Mouse (Mus musculus) NIH3T3 (cell line): ENCODE measurements at regions not wholly inside any gene's neighbourhood (a gene's known extent, or its start where the extent isn't known, plus 50 kb on each side); places are given as distances from the start of the nearest gene placed in this dataset.

Source experiments
- DNase-seq: peaks from one replicate; pipeline ENCODE4 v3.0.0-alpha.2; 2012; ENCODE audit warnings: low read depth

DNA sequence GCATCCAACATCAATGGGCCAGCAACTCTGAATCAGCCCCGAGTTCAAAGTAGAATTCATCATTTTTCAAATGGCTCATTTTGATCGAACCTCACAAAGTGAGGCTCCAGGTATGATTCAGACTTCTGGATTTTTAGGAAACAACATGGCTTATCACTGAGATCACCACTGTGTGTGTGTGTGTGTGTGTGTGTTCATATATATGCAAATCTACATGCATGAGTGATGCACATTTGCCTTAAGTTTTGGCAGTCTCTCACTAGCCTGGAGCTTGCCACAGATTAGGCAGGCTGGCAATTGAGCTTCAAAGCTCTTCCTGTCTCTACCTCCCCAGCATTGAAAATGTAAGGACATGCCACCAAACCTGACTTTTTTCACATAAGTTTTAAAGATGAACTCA is 195.1 kb upstream of the Mindy3 start:
- no peak for DNase-seq

DNA sequence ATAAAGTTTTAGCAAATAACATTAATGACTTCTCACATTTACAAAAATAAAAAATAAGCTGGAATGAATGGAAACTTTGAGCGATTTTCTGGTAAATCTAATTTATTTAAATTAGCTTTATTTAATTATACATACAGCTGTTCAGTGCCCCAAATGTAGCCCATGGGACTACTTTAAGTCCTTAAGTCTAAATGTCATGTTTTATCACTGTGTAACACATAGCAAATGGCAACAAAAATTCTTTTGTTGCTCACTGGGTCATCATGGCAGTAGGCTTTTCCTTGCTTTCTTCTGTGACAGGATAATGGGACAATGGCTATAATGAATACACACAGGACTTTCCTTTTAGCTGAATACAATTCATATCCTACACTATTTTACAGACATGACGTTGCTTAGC is 194.6 kb upstream of the Mindy3 start:
- DNase-seq: no peak

DNA sequence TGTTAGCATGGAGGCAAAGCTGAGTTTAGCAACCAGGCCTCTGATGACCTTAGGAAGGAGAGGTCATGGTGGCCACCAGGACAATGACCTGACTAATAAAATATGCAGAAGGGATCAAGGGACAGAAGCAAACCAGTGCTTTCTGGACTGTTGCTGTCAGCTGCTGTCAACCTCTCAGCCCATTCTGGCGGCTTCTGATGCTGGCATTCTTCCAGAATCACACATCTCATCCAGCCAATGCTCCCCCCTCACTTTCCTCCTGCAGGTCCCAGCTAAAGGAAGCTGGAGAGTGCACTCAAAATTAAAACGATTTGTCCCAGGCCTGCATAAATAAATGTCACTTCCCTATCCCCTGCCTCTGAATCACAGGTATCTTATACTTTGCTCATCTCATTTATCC is 163.3 kb upstream of the Mindy3 start:
- DNase-seq: no peak

DNA sequence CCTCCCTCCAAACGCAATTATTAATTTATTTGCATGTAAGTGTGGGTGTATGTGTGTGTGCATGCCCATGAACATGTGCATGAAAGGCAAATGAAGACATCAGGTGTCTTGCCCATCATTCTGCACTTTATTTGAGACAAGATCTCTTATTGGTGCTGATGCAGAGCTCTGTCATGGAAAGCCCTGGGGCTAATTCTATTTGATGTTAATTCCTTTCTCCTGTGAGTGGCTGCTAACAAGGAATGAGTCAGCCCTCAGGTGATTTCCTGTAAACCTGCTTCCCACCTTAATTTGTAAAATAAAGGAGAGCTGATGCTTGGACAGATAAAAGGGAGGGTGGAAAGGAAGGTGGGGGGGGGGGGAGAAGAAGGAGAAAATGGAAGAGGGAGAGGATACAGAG is 138.5 kb upstream of the Mindy3 start:
- no peak for DNase-seq

DNA sequence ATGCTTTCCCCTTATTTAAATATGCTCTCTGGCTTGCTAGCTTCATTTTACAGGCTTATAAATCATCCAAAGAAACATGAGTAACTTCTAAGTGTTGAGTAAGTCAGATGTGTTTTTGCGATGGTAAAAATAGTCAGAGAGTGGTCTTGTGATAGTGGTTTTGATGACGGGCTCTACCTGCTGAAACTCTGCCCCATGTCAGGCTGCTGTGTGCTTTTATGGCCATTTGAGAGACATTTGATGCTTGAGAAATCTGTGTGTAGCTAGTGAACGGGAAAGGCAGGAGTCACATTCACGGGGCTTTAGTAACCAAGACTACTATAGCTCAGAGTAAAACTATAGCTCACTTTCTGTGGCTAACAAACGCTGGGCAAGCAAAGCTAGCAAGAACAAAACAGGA is 103.1 kb upstream of the Mindy3 start:
- no peak for DNase-seq

DNA sequence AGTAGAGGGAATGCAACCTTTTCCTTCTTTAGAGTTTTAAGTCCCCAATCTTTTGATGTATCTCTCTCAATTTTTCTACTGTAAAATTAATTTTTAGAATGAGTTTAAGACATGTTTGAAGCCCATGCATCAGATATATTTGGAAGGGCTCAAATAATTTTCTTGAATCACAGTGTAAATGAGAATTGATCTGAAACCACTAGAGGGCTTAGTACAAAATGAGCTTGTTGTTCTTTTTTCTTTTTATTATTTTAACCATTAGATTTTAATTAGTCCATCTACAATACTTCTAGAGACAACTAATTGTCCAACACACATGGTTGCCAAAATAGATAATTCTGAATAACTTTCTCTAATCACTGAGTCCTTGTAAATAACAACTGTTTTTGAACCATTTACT is 102.5 kb upstream of the Mindy3 start:
- no peak for DNase-seq

DNA sequence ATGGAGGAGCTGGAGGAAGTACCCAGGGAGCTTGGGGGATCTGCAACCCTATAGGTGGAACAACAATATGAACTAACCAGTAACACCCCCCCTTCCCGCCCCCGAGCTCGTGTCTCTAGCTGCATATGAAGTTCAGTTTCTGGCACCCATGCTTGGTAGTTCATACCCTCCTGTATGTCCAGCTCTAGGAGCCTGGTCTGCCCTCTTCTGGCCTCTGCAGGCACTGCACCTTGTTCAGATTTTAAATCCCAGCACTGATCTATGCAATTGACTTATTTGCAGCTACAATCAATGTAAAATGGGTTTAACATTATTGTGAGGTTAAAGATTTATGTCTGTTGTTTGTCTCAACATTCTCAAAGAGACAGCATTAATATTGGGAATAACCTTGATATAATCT is 73.1 kb upstream of the Mindy3 start:
- DNase-seq: peak; percentile 35

DNA sequence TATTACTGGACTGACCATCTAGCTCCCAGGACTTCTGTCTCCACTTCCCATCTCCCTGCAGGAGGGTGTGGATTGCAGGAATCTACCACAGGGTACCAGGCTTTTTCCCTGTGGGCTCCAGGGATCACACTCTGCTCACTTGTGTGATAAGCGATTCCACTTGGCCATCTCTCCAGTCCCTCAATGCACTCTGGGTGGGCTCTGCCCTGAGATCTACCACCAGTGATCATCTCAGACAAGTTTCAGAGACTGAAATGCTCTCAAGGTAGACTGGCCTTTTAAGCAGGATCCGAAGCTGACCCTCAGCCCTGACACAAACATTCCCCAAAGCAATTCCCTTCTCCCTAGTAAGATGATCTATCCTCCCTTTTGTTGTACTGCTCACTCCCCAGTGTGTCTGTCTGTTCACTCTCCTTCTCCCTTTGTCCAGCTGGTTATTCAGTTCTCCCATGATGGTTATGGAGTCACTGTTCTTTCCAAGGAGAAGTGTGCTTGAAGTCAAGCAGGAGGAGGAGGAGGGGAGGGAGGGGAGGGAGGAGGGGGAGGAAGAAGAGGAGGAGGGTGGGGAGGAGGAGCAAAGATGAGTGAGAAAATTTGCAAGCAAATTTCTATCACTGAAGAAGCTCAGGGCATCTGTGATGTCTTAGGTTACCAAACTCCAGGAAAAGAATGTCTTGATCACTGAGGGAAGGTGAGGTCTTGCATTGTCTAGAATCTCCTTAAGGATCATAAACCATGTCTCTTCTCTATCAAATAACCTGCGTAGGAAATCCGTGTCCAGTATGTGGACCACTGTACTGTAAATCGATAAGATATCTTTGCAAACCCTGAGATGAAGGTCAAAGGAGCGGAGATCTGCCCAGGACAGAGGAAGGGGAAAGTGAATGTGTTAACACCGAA is 50.4 kb upstream of the Mindy3 start:
- DNase-seq: no peak
